Mouse (Mus musculus) liver, embryonic 13.5 days (tissue): ENCODE measurements around the gene Sorbs1. TPM values are rescaled to one million over a fixed set of nuclear protein-coding genes. Genes with fewer than 3 reads are reported as not detected.

ENCODE experiments used
- ATAC-seq: fragments of 200-750 bp; cut with Nextera tagmentation; 2 replicates; pipeline ENCODE4 v1.8.0; 2017; ENCODE audit warnings: low read depth, mild to moderate bottlenecking, moderate number of reproducible peaks, moderate library complexity
- DNase-seq: peaks from one replicate; pipeline ENCODE4 v3.0.0; 2022
- H3K27ac ChIP-seq: fragments of 300-500 bp; sonication (generic); 2 replicates; pipeline ENCODE4 v1.5.1; 2015; ENCODE audit warnings: moderate library complexity, mild to moderate bottlenecking, inconsistent platforms
- H3K27me3 ChIP-seq: fragments of 300-500 bp; sonication (generic); 2 replicates; pipeline ENCODE4 v1.6.1; 2015; ENCODE audit warnings: mild to moderate bottlenecking, inconsistent platforms
- H3K36me3 ChIP-seq: fragments of 300-500 bp; sonication (generic); 2 replicates; pipeline ENCODE4 v1.6.1; 2015; ENCODE audit warnings: mild to moderate bottlenecking, inconsistent platforms
- H3K4me1 ChIP-seq: fragments of 300-500 bp; sonication (generic); replicated peaks from 2 replicates; pipeline ENCODE4 v1.6.1; 2015; ENCODE audit warnings: inconsistent platforms
- H3K4me2 ChIP-seq: fragments of 300-500 bp; sonication (generic); 2 replicates; pipeline ENCODE4 v1.6.1; 2015; ENCODE audit warnings: inconsistent platforms, mild to moderate bottlenecking, moderate library complexity
- H3K4me3 ChIP-seq: fragments of 300-500 bp; sonication (generic); replicated peaks from 2 replicates; pipeline ENCODE4 v1.5.1; 2015; ENCODE audit warnings: mild to moderate bottlenecking, inconsistent platforms
- H3K9ac ChIP-seq: fragments of 300-500 bp; sonication (generic); 2 replicates; pipeline ENCODE4 v1.6.1; 2015; ENCODE audit warnings: mild to moderate bottlenecking, inconsistent platforms
- H3K9me3 ChIP-seq: fragments of 300-500 bp; sonication (generic); replicated peaks from 2 replicates; pipeline ENCODE4 v1.6.1; 2016; ENCODE audit warnings: inconsistent platforms
- WGBS: fragments of 180-500 bp; shearing (Covaris S2); methylation state at CpG from one replicate; pipeline ENCODE4 v1.1.7; 2015; ENCODE audit not compliant: insufficient replicate concordance; 5-methylcytosine and 5-hydroxymethylcytosine counted together
- polyA plus RNA-seq: library from polyadenylated mRNA; unstranded; fragments of >200 nt; fragmentation: Nextera tagmentation; extraction: Ambion mirVana; gene quantifications from 2 replicates; pipeline ENCODE4 v1.2.1, GENCODE M21; 2015

Gene Sorbs1
- polyA plus RNA-seq, 1 experiment from 2014 or later, result 28.8 TPM

DNA sequence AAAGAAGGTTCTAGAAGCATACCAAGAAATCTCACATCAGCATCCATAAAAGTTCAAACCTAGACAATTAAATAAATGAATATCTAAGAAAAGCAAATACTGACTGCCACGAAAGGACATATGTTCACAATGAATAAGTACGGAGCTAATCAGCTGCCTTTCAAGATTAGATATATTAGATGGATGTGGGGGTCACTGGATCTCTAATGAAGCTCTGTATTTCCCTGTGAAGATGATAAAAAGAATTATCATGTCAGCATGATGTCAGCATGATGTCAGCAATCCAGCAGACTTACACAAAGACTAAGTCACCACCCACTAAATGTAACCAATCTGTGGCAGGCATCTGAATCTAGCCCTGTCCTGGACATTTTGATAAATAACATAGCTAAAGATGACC is 77.8 kb downstream of the Sorbs1 start:
- H3K27ac ChIP-seq, result no peak overlapping the region
- H3K27me3 ChIP-seq, result no peaks in the 10 kb centered on the region
- no peak overlapping the region for H3K9ac ChIP-seq
- peaks cover 26% of the 10 kb centered on the region for H3K4me1 ChIP-seq
- DNase-seq (no peak), ATAC-seq (no peak)
- WGBS, result 72% methylated on average over 2 of the region's 2 CpGs
- H3K4me3 ChIP-seq, result no peak overlapping the region
- no peaks in the 10 kb centered on the region for H3K9me3 ChIP-seq
- H3K4me2 ChIP-seq, result no peak overlapping the region
- no peaks in the 10 kb centered on the region for H3K36me3 ChIP-seq

DNA sequence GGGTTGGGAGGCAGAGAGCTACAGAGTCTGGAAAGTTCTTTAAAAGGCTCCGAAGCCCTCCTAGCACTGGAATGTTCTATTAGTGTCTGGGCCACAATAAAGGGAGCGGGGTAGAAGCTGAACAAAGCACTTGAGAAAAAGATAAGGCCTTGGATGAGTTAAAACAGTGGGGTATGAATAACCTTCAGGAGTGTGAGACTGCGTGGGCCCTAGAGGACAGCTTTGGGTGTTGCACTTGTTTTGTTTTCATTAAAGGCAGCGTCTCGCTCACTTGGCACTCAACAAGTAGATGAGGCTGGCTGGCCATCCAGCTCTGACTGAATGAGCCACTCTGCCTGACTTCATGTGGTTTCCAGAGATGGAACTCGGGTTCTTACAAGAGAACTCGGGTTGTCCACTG is 78.5 kb downstream of the Sorbs1 start:
- H3K27me3 ChIP-seq, result no peaks in the 10 kb centered on the region
- DNase-seq (no peak), ATAC-seq (no peak)
- WGBS, result 82% methylated on average over 7 of the region's 7 CpGs
- no peak overlapping the region for H3K27ac ChIP-seq
- H3K4me1 ChIP-seq, result peaks cover 26% of the 10 kb centered on the region
- no peak overlapping the region for H3K4me2 ChIP-seq
- no peak overlapping the region for H3K9ac ChIP-seq
- no peaks in the 10 kb centered on the region for H3K9me3 ChIP-seq
- no peak overlapping the region for H3K4me3 ChIP-seq
- H3K36me3 ChIP-seq, result no peaks in the 10 kb centered on the region

GRCm38 (mm10) chr19:40434042-40434869 is 79.3 kb downstream of the Sorbs1 start:
- ATAC-seq, result no peak
- no peaks in the 10 kb centered on the region for H3K9me3 ChIP-seq
- H3K9ac ChIP-seq, result no peak overlapping the region
- DNase-seq, result no peak
- H3K4me2 ChIP-seq, result no peak overlapping the region
- H3K4me1 ChIP-seq, result peaks cover 34% of the 10 kb centered on the region
- H3K36me3 ChIP-seq, result no peaks in the 10 kb centered on the region
- H3K27me3 ChIP-seq, result no peaks in the 10 kb centered on the region
- no peak overlapping the region for H3K27ac ChIP-seq
- no peak overlapping the region for H3K4me3 ChIP-seq
- 84% methylated on average over 10 of the region's 10 CpGs for WGBS

DNA sequence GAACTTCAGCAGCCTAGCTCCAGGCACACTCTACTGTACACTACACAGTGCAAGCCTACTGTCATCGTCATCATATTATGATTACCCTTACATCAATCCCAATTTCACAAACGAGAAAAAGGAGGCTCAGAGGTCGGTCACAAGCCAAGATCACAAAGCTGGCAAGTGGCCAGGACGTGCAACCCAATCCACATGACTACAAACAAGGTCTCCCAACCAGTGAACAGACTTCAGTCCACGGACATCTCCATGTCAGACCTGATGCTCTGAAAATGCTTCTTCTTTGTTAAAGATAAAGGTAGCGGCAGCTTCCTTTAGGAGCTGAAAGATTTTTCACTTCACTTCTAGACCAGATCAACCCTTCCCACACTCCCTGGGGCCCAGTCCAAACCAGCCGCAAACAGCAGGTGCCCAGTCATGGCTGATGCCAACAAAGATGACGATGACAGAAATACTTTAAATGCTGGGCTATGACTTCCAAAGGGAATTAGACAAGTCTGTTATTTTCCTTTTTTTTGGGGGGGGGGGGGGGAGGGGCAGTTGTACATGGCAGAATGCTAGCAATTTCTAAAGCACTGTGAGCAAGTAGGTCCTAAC is 80.2 kb downstream of the Sorbs1 start:
- no peaks in the 10 kb centered on the region for H3K36me3 ChIP-seq
- no peak overlapping the region for H3K4me3 ChIP-seq
- H3K27me3 ChIP-seq, result no peaks in the 10 kb centered on the region
- no peak overlapping the region for H3K27ac ChIP-seq
- H3K4me2 ChIP-seq, result no peak overlapping the region
- H3K9me3 ChIP-seq, result no peaks in the 10 kb centered on the region
- DNase-seq, result no peak
- ATAC-seq, result no peak
- H3K4me1 ChIP-seq, result peaks cover 35% of the 10 kb centered on the region
- WGBS, result 82% methylated on average over 8 of the region's 8 CpGs
- H3K9ac ChIP-seq, result no peak overlapping the region

DNA sequence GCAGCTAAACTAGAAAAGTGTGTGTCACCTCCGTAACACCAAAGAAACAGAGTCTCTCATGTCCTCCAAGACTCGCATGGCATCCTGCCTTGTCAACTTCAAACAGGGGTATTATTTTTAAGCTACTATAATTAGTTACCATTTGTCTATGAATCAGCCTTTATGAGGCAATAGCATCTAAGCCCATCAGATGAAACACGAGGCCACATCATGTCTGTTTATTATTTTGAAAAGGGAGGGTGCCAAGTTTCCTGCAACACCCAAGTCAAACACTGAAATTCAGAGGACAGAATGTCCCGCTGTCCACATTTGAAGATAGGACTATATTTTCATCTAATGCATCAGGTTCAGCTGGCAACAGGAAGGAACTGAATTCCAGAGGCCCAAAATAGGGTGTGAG is 81.6 kb downstream of the Sorbs1 start:
- no peak for DNase-seq
- Histone ChIP-seq H3K9ac (no peak overlapping the region), H3K4me3 (no peak overlapping the region), H3K4me2 (no peak overlapping the region), H3K9me3 (no peaks in the 10 kb centered on the region), H3K27ac (no peak overlapping the region), H3K27me3 (no peaks in the 10 kb centered on the region), H3K36me3 (no peaks in the 10 kb centered on the region), H3K4me1 (peaks cover 26% of the 10 kb centered on the region)
- WGBS, result 77% methylated on average over 4 of the region's 4 CpGs
- no peak for ATAC-seq

DNA sequence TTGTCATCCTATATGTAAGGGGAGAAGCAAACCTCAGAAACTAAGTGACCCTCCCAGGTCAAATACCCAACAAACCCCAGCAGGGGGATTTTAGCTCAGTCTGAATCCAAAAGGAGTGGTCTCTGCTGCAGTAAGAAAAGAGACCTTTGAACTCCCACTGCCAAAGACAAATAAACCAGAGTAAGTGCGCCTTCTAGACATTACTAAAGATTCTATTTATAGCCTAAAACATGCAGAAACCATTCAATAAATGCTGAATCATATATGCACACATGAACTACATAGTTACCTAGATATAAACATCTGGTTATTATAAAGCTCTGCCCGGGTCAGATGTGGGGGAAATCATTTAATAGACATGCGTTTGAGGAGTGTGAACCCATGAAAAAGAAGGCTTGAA is 84.0 kb downstream of the Sorbs1 start:
- H3K36me3 ChIP-seq, result no peaks in the 10 kb centered on the region
- WGBS, result 68% methylated on average over 3 of the region's 3 CpGs
- ATAC-seq (no peak), DNase-seq (no peak)
- no peak overlapping the region for H3K27ac ChIP-seq
- H3K4me1 ChIP-seq, result peaks cover 19% of the 10 kb centered on the region; the same call in 1 of the 2 replicates
- no peak overlapping the region for H3K4me2 ChIP-seq
- H3K4me3 ChIP-seq, result no peak overlapping the region
- H3K27me3 ChIP-seq, result no peaks in the 10 kb centered on the region
- H3K9ac ChIP-seq, result no peak overlapping the region
- no peaks in the 10 kb centered on the region for H3K9me3 ChIP-seq

- peaks cover 19% of the 10 kb centered on the region; the same call in 1 of the 2 replicates for H3K4me1 ChIP-seq
- ATAC-seq (no peak), DNase-seq (no peak)
- H3K27me3 ChIP-seq, result no peaks in the 10 kb centered on the region
- no peaks in the 10 kb centered on the region for H3K9me3 ChIP-seq
- no peak overlapping the region for H3K9ac ChIP-seq
- 59% methylated on average over 3 of the region's 3 CpGs for WGBS
- H3K4me3 ChIP-seq, result no peak overlapping the region
- H3K4me2 ChIP-seq, result no peak overlapping the region
- H3K36me3 ChIP-seq, result no peaks in the 10 kb centered on the region
- no peak overlapping the region for H3K27ac ChIP-seq
Observed at GRCm38 (mm10) chr19:40429169-40429568, 84.4 kb downstream of the Sorbs1 start.

- WGBS, result 80% methylated on average over 16 of the region's 16 CpGs
- H3K4me2 ChIP-seq, result no peak overlapping the region
- no peak for ATAC-seq
- H3K27ac ChIP-seq, result no peak overlapping the region
- DNase-seq, result no peak
- H3K36me3 ChIP-seq, result no peaks in the 10 kb centered on the region
- no peaks in the 10 kb centered on the region for H3K9me3 ChIP-seq
- peaks cover 19% of the 10 kb centered on the region; the same call in 1 of the 2 replicates for H3K4me1 ChIP-seq
- H3K4me3 ChIP-seq, result no peak overlapping the region
- H3K27me3 ChIP-seq, result no peaks in the 10 kb centered on the region
- no peak overlapping the region for H3K9ac ChIP-seq
Observed at GRCm38 (mm10) chr19:40426103-40426960, 87.2 kb downstream of the Sorbs1 start.

- no peak overlapping the region for H3K9ac ChIP-seq
- ATAC-seq (no peak), DNase-seq (no peak)
- H3K4me3 ChIP-seq, result no peak overlapping the region
- H3K27me3 ChIP-seq, result no peaks in the 10 kb centered on the region
- no peaks in the 10 kb centered on the region for H3K36me3 ChIP-seq
- H3K4me1 ChIP-seq, result peaks cover 22% of the 10 kb centered on the region
- H3K4me2 ChIP-seq, result no peak overlapping the region
- no peaks in the 10 kb centered on the region for H3K9me3 ChIP-seq
- H3K27ac ChIP-seq, result no peak overlapping the region; the same call in 1 of the 2 replicates
- 48% methylated on average over 5 of the region's 5 CpGs for WGBS
Observed at GRCm38 (mm10) chr19:40425326-40425725, 88.3 kb downstream of the Sorbs1 start.

GRCm38 (mm10) chr19:40421037-40421436 is 92.5 kb downstream of the Sorbs1 start:
- Histone ChIP-seq H3K27me3 (no peaks in the 10 kb centered on the region), H3K4me3 (no peak overlapping the region), H3K4me2 (no peak overlapping the region), H3K4me1 (peaks cover 11% of the 10 kb centered on the region), H3K9ac (no peak overlapping the region), H3K36me3 (no peaks in the 10 kb centered on the region), H3K27ac (no peak overlapping the region), H3K9me3 (no peaks in the 10 kb centered on the region)
- 80% methylated on average over 7 of the region's 7 CpGs for WGBS
- DNase-seq (no peak), ATAC-seq (no peak)

GRCm38 (mm10) chr19:40419315-40419714 is 94.3 kb downstream of the Sorbs1 start:
- Histone ChIP-seq H3K36me3 (no peaks in the 10 kb centered on the region), H3K9me3 (no peaks in the 10 kb centered on the region), H3K27ac (no peak overlapping the region), H3K9ac (no peak overlapping the region), H3K27me3 (no peaks in the 10 kb centered on the region), H3K4me3 (no peak overlapping the region), H3K4me1 (peaks cover 24% of the 10 kb centered on the region), H3K4me2 (no peak overlapping the region)
- DNase-seq, result no peak
- WGBS, result 74% methylated on average over 7 of the region's 7 CpGs
- ATAC-seq, result no peak
